Mouse (Mus musculus) adrenal gland, postnatal 4 days (tissue): Measurements from ENCODE around the gene Usp24. TPM values are rescaled to one million over a fixed set of nuclear protein-coding genes. Genes with fewer than 3 reads are reported as not detected.

ENCODE experiments used
- DNase-seq, 2 experiments: peaks; one replicate each; pipeline ENCODE4 v3.0.0; 2021 to 2022; ENCODE audit warnings: low spot score in 2 of 2, mixed read lengths in 2 of 2
- total RNA-seq, 2 experiments: library from RNA; stranded (reverse); gene quantifications; 2 replicates each; pipeline ENCODE4 v1.2.3; 2021

The Usp24 gene
- total RNA-seq, 2 experiments from 2014 or later: 38.6 to 42.1 TPM

DNA sequence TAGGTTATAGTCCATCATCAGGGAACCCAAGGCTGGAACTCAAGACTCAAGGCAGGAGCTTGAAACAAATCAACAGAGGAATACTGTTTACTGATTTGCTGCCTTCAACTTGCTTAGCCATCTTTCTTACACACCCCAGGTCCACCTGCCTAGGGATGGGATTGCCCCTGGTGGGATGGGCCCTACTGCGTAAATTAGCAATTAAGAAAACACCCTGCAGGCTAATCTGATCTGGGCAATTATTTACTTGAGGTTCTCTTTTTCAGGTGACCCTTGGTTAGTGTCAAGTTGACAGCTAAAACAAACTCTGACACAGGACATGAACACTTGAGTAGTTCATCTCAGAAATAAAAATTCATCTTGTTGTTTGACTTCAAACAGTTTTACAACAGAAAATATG is 108.5 kb downstream of the Usp24 start:
- DNase-seq: no peak

- DNase-seq: no peak
Observed at GRCm38 (mm10) chr4:106426286-106426685, 110.3 kb downstream of the Usp24 start.

GRCm38 (mm10) chr4:106428616-106429015 is 112.6 kb downstream of the Usp24 start:
- no peak for DNase-seq

- no peak for DNase-seq
Observed at GRCm38 (mm10) chr4:106429106-106429505, 113.1 kb downstream of the Usp24 start.

DNA sequence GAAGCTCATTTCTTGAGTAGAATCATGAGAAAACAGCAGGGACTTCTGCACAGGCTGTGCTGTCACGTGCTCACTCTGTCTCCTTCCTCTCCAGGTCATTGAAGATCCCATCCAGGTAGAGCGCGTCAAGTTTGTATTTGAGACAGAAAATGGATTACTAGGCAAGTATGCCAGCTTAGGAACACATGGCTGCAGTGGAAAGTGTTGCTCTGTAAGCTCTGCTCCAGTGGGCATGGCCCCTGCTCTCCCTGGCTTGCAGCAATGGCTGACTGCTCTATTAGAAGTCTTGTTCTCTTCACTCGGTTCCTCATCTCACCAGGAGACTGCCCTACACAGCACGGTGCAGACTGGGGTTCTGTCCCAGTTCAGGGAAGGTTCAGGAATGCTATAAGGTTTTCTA is 114.4 kb downstream of the Usp24 start:
- no peak for DNase-seq

DNA sequence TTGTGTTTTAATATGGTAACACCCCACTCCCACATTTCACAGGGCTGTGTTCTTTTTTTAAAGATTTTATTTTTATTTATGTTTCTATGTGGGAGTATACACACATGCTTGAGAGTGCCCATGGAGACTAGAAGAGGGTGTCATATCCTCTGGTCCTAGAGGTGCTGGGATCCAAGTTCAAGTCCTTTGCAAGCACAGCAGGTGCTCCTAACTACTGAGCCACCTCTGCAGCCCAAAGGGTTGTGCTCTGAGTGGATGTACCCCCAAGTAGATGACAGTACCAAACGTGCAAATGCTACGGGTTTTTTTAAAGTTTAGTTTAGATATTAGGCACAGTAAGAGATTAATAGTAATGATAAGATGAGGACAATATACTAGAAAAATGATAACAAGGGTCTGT is 119.4 kb downstream of the Usp24 start:
- no peak for DNase-seq

GRCm38 (mm10) chr4:106436475-106436874 is 120.5 kb downstream of the Usp24 start:
- DNase-seq: no peak

GRCm38 (mm10) chr4:106437207-106437606 is 121.2 kb downstream of the Usp24 start:
- DNase-seq: no peak

- no peak for DNase-seq
Observed at GRCm38 (mm10) chr4:106438763-106439162, 122.8 kb downstream of the Usp24 start.

GRCm38 (mm10) chr4:106443182-106443581 is 127.2 kb downstream of the Usp24 start:
- no peak for DNase-seq

DNA sequence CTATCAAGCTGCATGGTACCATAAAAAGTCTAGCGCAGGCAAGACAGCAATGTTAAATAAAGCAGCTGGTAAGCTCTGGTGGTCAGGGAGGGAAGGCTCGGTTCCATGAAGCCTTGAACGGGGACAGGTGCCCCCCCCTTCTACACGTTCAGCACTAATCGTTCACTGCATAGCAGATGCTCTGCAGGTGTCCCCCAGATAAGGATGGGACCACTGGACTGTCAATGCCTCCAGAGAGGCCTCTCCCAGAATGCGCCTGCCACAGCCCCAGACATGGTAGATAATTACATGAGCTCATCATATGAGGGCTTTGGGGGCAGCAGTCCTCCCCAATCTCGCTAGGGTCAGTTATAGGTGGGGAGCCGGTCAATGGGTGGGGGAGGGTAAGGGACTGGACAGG is 133.3 kb downstream of the Usp24 start:
- DNase-seq: no peak

GRCm38 (mm10) chr4:106452401-106452800 is 136.4 kb downstream of the Usp24 start:
- no peak for DNase-seq

DNA sequence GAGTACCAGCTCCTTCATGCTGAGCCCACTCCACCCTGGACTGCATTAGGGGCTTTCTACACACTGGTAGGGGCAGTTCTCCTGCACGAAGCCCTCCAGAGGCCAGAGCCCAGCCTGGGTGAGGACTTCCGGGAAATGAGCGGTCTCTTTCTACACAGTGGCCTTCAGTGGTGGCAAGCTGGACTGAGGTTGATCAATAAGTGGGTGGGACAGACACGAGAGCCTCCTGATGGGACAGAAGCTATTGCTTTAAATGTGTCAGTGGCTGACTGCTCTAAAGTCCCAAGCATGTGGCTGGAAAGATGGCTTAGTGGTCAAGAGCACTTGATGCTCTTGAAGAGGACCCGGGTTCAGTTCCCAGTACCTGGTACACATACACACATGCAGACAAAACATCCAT is 137.1 kb downstream of the Usp24 start:
- DNase-seq: no peak

DNA sequence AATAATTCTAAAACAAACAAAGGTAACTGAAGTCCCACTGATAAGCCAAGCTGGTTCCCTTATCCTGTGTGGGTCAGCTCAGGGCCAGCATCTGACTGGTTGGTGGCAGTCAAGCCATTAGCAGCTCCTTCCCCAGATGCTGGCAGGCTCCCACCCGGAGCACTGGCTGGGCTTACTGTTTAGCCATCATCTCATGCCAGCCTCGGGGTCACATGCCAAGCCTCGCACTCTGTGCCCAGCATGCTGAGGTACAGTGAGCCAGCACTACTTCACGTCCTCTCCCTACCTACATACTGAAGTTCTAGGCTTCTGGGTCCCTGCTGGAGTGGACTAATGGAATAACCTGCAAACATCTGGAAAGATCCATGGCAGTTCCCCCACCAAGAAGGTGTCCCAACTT is 137.5 kb downstream of the Usp24 start:
- DNase-seq: no peak

- no peak for DNase-seq
Observed at GRCm38 (mm10) chr4:106454541-106454940, 138.5 kb downstream of the Usp24 start.

- DNase-seq: no peak
Observed at GRCm38 (mm10) chr4:106462016-106462415, 146.0 kb downstream of the Usp24 start.

GRCm38 (mm10) chr4:106462524-106462923 is 146.5 kb downstream of the Usp24 start:
- DNase-seq: no peak

- no peak for DNase-seq
Observed at GRCm38 (mm10) chr4:106463174-106463801, 147.3 kb downstream of the Usp24 start.

DNA sequence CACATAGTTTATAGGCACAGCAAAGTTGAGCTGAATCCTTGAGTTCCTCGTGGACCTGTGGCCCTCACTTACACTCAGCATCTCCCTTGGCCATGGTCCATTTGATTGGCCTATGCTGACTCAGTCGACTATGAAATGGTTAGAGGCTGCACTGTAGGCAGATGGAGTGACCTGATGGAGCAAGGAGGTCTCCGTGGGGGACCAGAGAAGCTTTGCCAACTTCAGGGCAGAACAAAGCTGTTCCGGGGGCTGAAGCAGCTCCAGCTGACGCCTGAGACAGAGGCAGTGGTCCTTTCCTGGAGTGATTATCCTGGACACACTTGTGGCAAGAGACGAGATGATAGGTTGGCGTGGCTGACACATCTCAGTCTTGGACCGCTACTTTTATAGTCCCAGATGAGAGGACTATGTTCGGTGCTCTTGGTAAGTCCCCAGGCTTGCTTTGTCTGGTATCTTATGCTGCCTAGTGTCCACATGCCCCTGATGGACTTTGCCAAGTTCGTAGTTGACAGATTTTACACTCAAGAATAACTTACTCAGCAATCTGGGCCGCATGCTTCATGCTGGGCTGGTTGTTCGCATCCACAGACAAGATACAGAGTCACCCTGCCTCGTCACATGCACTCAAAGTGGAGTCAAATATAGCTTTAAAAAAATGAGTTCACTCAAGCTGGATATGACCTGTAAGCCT is 151.6 kb downstream of the Usp24 start:
- DNase-seq: no peak

- DNase-seq: no peak
Observed at GRCm38 (mm10) chr4:106470921-106471320, 154.9 kb downstream of the Usp24 start.

DNA sequence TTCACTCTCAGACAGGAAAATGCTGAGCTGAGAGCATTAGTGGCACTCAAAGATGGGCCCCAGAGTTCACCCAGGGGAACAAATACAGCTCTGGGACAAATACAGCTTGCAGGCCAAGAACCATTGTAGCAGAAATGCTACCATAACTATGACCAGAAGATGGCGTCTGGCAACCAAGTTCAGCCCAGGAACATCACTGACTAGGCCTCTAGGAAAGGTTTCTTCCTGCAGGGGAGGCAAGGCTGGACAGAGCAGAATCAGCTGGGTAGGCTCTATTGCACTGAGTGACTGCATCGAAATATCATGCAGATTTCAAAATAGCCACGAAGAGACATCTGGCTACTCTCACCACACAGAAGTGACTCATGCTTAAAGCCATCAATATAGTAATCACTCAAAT is 156.3 kb downstream of the Usp24 start:
- no peak for DNase-seq

DNA sequence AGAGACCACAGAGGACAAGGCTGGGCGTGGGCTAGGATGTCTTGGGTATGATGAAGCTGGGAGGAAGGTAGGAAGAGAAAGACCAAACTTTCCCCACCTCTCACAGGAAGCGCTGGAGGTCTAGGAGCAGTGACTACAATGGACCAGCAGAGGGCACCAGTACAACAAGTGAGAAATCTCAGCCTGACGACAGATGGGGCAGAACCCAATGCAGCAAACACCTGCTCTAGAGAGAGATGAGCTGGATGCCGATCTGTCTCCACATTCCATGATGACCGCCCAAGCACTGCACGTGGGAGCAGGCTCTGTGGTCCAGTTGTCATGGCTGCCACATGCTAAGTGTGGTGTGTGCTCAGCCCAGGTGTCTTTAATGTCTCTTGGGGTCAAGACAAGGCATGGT is 158.2 kb downstream of the Usp24 start:
- no peak for DNase-seq

DNA sequence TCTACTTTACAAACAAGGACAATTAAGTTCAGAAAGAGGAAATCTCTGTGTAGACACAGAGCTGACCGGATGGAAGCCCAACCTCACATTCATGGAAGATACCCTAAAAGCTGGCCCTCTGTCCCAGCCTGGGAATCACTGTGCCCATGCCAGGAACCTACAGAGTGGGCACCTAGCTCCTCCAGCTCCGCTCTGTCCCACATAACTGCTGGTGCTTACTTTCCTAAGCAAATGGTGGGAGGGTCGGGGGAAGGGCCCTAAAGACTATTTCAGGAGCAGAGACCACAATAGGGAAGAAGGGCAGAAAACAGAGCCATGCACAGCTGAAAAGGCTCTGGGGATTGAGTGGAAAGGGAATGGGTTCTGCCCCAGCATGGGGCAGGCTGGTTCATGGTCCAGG is 164.5 kb downstream of the Usp24 start:
- no peak for DNase-seq
